Comparison of ENCODE assay signal across 8 mouse cellular contexts in genomic region chr12:3098175-3098574, GRCm38 (mm10).
A peak's percentile ranks its signal among the peaks of the same experiment; 100 is the strongest.
DNase-seq lines count a peak whose midpoint lies in the region; ATAC-seq and TF ChIP-seq lines count a peak whose summit lies in the region.
"Not testable (repeated sequence)": the region's sequence is repeated elsewhere in the genome, so short reads cannot be mapped to it uniquely, and the experiment has no call there.

No protein-coding gene starts in this region.

- dilution Hi-C loops in CH12.LX (cut with MboI; ENCODE audit: extremely low pct_ligation_motif_present, extremely low pct_unique_long_range_greater_than_20kb, low sequenced_read_pairs): not testable (repeated sequence)

- TF ChIP-seq CTCF in CH12.LX (conservative IDR thresholded peaks at IDR 0.05 in 1 of 2, IDR thresholded peaks at IDR 0.05 in 1 of 2; ENCODE audit: low read depth in 2 of 2, low read length in 2 of 2): peak in 1 of 2 experiments; percentile 37; a peak in 1 of 4 replicates
- TF ChIP-seq CTCF in brain, embryonic 14.5 days (IDR thresholded peaks at IDR 0.05; ENCODE audit: borderline replicate concordance, extremely low read depth, insufficient read depth, insufficient read length): not testable (repeated sequence)
- peak; percentile 24; the same call in 1 of the 2 replicates for TF ChIP-seq CTCF in heart, postnatal 0 days (IDR thresholded peaks at IDR 0.05; ENCODE audit: low read depth)
- peak; percentile 25; the same call in 1 of the 2 replicates for TF ChIP-seq CTCF in liver, embryonic 14.5 days (IDR thresholded peaks at IDR 0.05; ENCODE audit: low read depth)

- not testable (repeated sequence) for TF ChIP-seq POLR2A in CH12.LX (IDR thresholded peaks at IDR 0.05; ENCODE audit: low read depth, low read length); brain, embryonic 14.5 days (IDR thresholded peaks at IDR 0.05; ENCODE audit: borderline replicate concordance, extremely low read depth, insufficient read depth, insufficient read length, poor library complexity, severe bottlenecking)

- TF ChIP-seq RAD21 in CH12.LX (IDR thresholded peaks at IDR 0.05; ENCODE audit: low read depth, low read length): peak; percentile 12

- not testable (repeated sequence) for H3K9me3 ChIP-seq in CH12.LX (replicated peaks; ENCODE audit: low read length); forebrain, embryonic 12.5 days; heart, postnatal 0 days (replicated peaks; ENCODE audit: control insufficient read depth, low read length); liver, embryonic 14.5 days (ENCODE audit: control insufficient read depth, low read length)

- not testable (repeated sequence) for H3K27ac ChIP-seq in CH12.LX (ENCODE audit: insufficient read depth, low read depth); forebrain, embryonic 12.5 days; heart, postnatal 0 days (ENCODE audit: low read depth); liver, embryonic 14.5 days

- H3K36me3 ChIP-seq in CH12.LX (replicated peaks in 1 of 2; ENCODE audit: control insufficient read depth in 1 of 2, insufficient read depth in 1 of 2, low read length in 1 of 2); forebrain, embryonic 12.5 days (replicated peaks); heart, postnatal 0 days (replicated peaks; ENCODE audit: control insufficient read depth, insufficient read depth, low read length); liver, embryonic 14.5 days (replicated peaks; ENCODE audit: control insufficient read depth, insufficient read depth, low read depth): not testable (repeated sequence)

- in situ Hi-C loops in CH12.LX (cut with MboI; ENCODE audit: low pct_ligation_motif_present, low pct_unique_long_range_greater_than_20kb, low sequenced_read_pairs): not testable (repeated sequence)

- H3K9ac ChIP-seq in CH12.LX (ENCODE audit: insufficient read depth, low read depth); forebrain, embryonic 12.5 days; heart, postnatal 0 days (replicated peaks; ENCODE audit: low read depth, low read length); liver, embryonic 14.5 days (replicated peaks): not testable (repeated sequence)

- ATAC-seq in forebrain, embryonic 12.5 days (ENCODE audit: low FRiP score): 0 out of 2 replicates have a peak, but pooled peaks have one; percentile 39
- not testable (repeated sequence) for ATAC-seq in heart, postnatal 0 days (ENCODE audit: insufficient read depth, low read depth); liver, embryonic 14.5 days (ENCODE audit: insufficient read depth)
- ATAC-seq in neutrophil, adult 5-6 weeks (ENCODE audit: extremely low read depth, insufficient number of reproducible peaks, low FRiP score, poor library complexity, severe bottlenecking): peak; percentile 67; the same call in 1 of the 2 replicates

- not testable (repeated sequence) for H3K79me2 ChIP-seq in CH12.LX (replicated peaks; ENCODE audit: control insufficient read depth, extremely low read depth, insufficient read depth, poor library complexity, severe bottlenecking)

- not testable (repeated sequence) for TF ChIP-seq EP300 in CH12.LX (IDR thresholded peaks at IDR 0.05; ENCODE audit: low read length); heart, postnatal 0 days (IDR thresholded peaks at IDR 0.05; ENCODE audit: low read depth); liver, embryonic 14.5 days (IDR thresholded peaks at IDR 0.05; ENCODE audit: low read depth)

- DNase-seq in CH12.LX (ENCODE audit: extremely low read depth): peak; percentile 34
- DNase-seq in brain, embryonic 14.5 days (ENCODE audit: low read depth): peak; percentile 0
- not testable (repeated sequence) for DNase-seq in heart, postnatal 0 days (ENCODE audit: low spot score); liver, embryonic 14.5 days (ENCODE audit: low read depth in 3 of 3, low spot score in 3 of 3)
- peak; percentile 36 to 55 for DNase-seq in kidney, postnatal 25 days
- DNase-seq in thymus, postnatal 0 days (ENCODE audit: low spot score): peak; percentile 9

- H3K4me1 ChIP-seq in CH12.LX (ENCODE audit: control insufficient read depth in 1 of 2, insufficient read depth in 2 of 2); forebrain, embryonic 12.5 days; heart, postnatal 0 days (ENCODE audit: control insufficient read depth, insufficient read depth); liver, embryonic 14.5 days (replicated peaks; ENCODE audit: control insufficient read depth in 2 of 2, insufficient read depth in 2 of 2, low read length in 1 of 2): not testable (repeated sequence)

- H3K4me2 ChIP-seq in CH12.LX (ENCODE audit: insufficient read depth, low read depth, poor library complexity, severe bottlenecking); forebrain, embryonic 12.5 days; heart, postnatal 0 days (ENCODE audit: low read depth, low read length); liver, embryonic 14.5 days (ENCODE audit: low read depth): not testable (repeated sequence)

- WGBS in forebrain, embryonic 12.5 days: 22% methylated on average over 2 of the region's 2 CpGs
- 26% methylated on average over 2 of the region's 2 CpGs for WGBS in heart, postnatal 0 days
- WGBS in liver, embryonic 14.5 days (ENCODE audit: insufficient replicate concordance): 17% methylated on average over 2 of the region's 2 CpGs

- H3K27me3 ChIP-seq in CH12.LX (replicated peaks); forebrain, embryonic 12.5 days; heart, postnatal 0 days (ENCODE audit: control insufficient read depth, insufficient read depth, low read length); liver, embryonic 14.5 days (ENCODE audit: control insufficient read depth, insufficient read depth, low read length): not testable (repeated sequence)

- not testable (repeated sequence) for H3K4me3 ChIP-seq in CH12.LX (replicated peaks in 1 of 3; ENCODE audit: low read depth in 2 of 3, low read length in 2 of 3, poor library complexity in 1 of 3); forebrain, embryonic 12.5 days (replicated peaks); heart, postnatal 0 days (ENCODE audit: low read depth, low read length); liver, embryonic 14.5 days (ENCODE audit: insufficient read depth in 1 of 2, low read depth in 2 of 2, low read length in 2 of 2)

TF ChIP-seq in CH12.LX, 34 proteins besides CTCF, POLR2A, EP300 and RAD21:
- TF ChIP-seq SMC3 (IDR thresholded peaks at IDR 0.05; ENCODE audit: low read depth, low read length): peak; percentile 22; the same call in 1 of the 2 replicates
